Mouse (Mus musculus): ENCODE measurements around the gene Slc45a1.

Slc45a1 gene

DNA sequence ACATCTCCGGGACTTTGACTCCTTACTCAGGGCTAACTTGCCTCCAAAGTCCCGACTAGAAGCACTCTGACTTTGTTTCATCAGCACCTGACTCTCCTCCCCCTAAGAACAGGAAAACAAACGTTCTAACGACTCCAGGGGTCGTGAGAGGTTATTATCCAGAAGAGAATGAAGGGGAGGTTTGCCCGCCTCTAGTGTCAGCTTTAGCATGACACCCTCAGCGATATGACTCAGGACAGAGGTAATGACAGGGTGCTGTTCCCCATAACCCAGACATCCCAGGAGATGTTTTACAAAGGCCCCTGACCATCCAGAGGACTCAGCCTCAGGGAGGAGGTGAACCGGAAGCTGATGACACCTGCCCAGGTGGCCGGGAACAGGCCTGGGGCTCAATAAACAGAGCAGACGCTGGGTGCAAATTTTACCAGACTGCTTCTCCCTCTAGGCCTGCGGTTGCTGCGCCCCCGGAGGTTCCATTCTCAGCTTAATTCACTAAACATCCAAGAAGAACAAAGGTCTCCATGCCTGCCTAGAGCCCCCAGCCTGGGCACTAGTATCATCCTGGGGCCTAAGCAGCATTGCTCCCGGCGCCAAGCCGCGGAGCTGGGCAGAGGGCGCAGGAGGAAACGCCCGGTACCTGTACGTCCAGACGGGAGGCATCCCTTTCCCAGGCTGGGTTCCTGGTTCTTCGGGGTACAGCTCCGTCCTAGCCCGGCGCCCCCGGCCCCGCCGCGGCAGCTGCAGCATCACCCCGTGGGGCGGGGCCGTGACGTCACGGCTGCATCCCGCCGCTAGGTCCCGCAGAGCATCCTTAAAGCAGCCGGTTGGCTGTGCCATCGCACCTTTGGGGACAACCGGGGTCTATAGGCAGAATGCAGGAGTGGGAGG, at the start of gene Slc45a1:
Slc45a1 (minus strand) TSS at position 785 of the 888 bp plus-strand sequence.
- in situ Hi-C loops (cut with MboI), result loop anchor here (10.0 kb wide), 1 partner anchor 243 kb away; no protein-coding TSS in a partner anchor

DNA sequence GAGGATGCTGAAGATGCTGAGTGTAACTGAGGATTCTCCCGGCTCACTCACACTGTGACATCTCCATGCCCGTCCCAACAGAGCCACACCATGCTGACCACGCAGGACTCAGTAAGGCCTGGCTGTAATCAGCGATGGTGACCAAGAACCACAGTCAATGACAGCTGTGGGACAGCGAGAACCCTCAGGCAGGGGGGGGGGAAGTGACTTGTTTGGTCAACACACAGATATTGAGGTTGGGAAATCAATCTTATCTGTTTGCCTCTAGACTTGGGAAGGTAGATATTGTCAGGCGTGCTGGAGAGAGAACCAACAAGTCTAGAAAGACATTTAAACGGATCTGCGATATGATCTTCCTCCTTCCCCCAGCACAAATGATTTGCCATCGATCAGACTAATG, 48.9 kb upstream of the Slc45a1 start:
- in situ Hi-C loops (cut with MboI), result no loop called here

DNA sequence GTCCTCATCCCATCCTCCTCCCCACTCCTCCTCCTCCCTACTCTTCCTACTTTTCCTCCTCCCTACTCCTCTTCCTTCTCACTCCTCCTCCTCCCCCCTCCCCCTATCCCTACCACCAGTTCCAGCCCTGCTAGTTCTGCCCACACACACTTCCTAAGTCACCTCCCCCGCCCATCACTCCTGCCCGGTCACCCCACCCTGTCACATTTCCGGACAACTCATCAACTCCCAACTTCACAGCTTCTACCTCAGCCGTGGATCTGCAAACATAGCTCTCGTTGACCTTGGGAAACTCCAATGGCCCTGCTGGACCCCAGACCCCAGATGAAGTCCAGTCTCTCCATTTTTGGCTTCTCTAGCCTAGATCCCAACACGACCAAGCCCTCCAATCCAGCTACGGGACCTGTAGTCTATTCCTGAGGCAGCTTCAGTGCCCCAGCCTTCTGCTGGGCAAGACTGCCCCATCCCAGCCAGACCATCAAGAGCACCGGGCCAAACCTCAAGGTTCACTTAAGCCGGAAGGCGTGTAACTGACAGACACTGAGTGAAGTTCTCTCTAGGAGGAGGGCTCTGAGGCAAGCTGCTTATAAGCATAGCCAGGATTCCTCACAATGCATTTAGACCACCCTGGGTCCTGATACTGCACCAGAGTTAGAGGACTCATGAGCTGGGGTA, 42.6 kb upstream of the Slc45a1 start:
- in situ Hi-C loops (cut with MboI), result no loop called here

DNA sequence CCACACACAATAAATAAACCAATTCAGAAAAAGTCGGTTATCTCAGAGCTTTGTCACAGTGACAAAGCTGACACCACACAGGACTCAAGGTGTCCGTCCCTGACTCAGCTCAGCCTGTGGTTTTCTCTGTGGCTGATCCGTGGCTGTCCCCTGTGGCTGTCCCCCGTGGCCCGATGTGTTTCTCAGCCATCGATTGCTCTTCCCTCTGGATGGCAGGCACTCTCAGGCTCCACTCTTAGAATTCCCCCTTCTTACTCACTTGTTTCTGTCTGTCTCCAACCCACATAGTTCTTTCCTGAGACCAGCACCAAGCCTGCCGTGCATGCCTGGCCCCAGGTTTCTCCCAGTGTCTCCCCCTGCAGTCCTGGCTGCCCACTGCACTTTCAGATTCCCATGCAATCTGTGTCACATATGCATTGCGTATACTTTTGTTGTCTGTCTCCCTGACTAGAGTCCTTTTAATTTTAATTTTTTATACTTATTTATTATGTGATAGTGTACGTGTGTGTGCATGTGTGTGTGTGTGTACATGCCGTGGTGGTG, 41.0 kb upstream of the Slc45a1 start:
- in situ Hi-C loops (cut with MboI), result no loop called here

DNA sequence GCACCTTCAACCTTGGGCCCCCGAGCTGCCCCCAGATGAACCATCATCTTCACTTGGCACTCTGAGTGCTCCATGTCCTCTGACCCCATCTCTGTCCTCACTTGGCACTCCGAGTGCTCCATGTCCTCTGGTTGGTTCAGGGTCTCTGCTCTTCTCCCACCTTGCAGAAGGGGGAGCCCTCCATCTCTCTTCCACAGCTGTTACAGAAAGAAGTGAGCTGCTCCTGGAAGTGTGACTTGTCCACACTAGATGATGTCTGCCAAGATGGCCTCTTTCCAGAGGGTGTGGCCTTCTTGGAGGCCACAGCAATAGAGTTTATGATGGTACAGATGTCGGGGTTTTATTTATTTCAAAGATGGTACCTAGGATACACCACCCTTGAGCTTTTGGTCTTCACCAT, 38.8 kb upstream of the Slc45a1 start:
- in situ Hi-C loops (cut with MboI), result no loop called here

DNA sequence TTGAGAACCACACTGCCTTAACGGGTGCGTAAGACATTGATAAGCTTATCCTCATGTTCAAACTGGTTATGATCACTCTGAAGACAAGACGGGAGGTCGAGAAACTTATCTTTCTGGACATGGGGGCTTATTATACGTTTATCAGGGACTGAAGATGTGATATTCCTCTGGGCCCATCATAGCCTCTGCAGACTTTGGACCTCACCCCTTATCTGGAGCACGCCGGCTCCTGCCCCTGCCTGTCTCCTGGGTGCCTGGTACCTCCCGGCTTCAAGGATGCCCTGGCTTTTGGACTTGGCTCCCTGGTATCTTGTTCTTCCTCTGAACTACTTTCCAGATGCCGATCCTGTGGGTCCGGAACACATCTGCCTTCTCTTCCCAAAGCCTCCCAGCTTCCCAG, 37.6 kb upstream of the Slc45a1 start:
- in situ Hi-C loops (cut with MboI), result no loop called here

DNA sequence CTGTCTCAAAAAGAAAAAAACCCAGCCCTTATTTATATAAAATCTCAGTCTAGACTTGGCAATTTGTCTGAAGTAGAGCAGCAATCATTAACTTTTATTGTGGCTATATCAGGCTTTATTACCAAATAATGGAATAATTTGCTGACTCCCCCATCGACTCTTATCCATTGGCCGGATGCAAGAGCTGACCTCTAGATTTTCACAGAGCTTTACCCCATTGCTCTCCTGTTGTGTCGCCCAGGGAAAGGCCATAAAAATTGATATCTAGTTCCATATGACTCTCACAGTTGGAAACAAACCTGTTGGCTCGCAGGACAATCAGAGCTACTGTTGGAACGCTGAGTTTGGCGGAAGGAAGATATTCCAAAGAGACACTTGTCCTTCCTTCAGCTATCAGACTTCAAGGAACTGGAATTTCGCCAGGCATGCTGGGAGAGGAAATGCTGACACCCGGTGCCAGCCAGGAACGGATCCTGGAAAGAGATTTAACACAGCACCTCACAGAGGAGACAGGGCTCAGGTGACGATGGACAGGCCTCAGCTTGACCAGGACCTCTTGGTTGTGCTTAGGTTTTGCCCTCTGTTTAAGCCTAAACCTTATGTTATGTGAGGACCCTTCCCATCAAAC, 35.3 kb upstream of the Slc45a1 start:
- in situ Hi-C loops (cut with MboI), result no loop called here

DNA sequence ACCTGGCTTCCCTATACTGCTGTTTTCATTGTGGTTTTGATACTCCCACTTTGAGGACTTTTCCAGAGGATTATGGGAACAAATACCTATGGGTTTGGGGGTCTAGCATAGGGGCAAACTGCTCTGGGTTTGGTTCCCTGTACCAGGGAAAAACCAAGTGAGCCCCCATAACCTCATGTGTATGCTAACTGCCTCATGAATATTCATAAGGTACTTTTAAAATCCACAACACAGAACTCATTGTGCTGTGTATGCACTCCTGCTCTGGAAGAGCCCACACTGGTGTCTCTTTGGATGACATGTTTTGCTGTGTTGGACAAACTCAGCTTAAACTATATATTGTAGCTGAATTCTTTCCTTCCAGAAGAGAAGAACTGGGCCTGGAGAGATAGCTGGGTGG, 34.6 kb upstream of the Slc45a1 start:
- in situ Hi-C loops (cut with MboI), result no loop called here

DNA sequence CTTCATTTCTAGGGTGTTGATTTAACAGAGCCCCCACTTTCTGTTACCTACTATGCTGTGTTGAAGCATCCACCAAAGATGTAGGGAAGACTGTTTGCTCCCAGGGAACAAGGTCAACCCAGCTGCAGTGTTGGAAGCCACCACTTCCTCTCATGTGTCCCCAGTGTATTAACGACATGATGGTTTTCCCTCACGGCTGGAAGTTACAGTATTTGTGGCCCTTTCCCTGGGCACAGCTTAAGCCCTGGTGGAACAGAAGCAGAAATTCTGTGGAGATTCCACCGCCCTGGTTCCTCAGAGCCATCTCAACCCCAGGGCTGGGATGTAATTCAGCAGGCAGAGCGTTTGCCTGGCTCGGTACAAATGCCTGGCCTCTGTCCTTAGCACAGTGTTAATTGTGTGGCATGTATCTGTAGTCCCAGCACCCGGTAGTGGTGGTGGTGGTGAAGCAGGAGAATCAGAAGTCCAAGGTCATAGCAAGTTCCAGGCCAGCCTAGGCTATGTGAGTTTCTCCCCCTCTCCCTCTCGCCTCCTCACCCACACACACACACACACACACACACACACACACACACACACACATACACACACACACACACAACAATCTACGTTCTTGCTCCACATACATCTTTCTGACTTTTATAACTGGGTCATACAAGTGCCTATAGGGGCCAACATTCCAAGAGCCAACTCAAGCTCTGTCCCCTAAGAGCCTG, 34.0 kb upstream of the Slc45a1 start:
- in situ Hi-C loops (cut with MboI), result no loop called here

DNA sequence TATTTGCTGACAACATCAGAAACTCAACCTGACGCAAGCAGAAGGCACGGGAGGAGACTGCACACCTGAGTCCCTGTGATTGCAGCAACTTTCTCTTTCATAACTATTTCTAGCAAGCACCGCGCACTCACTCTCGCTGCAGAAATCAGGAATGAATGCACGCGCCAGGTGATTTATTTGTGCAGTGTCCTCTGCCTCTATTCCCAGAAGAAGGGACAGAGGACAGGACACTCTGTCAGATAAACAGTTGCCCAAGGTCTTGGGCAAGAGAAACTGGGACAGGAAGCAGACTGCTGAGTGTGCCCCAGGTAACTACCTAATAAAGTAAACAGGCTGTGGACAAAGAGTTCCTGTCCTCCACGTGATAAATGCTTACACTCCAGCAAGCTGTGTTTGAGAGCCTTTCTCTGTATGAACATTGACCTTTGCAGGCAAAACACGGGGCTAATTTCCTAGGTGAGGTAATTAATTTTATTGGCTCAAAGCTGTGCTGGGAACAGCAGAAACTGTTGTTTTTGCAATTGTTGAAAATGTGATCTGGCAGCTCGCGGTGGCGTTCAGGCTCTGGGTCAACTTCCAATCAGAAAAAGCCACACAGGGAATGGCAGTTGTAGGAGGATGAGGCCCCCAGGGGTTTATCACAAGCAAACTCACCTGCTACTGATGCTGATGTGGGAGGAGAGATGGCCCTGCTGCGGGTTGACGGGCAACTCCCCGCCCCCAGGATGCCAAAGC, 33.2 kb upstream of the Slc45a1 start:
- in situ Hi-C loops (cut with MboI), result no loop called here

DNA sequence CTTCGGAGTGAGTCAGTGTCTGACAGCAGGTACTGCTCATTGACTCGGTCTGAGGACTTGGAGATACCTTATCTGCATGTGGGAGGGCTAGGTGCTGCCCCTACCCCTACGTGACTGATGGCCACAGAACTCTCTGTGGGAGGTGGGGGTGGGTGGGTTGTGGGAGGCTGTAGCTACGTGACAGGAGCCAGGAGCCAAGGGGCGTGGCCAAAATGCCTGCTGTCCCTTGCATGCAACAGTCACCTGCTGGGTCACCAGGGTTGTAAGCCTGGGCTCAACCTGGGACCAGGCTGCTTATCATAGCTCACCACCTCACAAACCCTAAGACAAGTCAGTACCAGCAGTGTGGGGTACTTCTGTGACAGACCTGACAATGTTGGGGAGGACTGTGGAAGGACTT, 28.4 kb upstream of the Slc45a1 start:
- in situ Hi-C loops (cut with MboI), result no loop called here

DNA sequence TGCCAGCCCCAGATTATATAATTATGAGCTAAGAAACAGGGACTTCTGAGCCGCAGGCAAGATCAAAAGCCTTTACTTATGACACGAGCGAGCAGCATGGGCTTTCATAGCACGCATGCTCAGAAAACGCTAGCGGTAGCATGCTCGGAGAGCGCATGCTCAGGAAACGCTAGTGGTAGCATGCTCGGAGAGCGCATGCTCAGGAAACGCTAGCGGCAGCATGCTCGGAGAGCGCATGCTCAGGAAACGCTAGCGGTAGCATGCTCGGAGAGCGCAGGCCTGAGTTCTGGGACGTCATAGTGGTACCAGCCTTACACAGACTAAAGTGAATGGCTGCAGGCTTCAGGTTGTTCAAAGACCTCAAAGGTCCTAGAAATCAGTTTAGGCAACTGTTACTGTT, 26.8 kb upstream of the Slc45a1 start:
- in situ Hi-C loops (cut with MboI), result no loop called here

DNA sequence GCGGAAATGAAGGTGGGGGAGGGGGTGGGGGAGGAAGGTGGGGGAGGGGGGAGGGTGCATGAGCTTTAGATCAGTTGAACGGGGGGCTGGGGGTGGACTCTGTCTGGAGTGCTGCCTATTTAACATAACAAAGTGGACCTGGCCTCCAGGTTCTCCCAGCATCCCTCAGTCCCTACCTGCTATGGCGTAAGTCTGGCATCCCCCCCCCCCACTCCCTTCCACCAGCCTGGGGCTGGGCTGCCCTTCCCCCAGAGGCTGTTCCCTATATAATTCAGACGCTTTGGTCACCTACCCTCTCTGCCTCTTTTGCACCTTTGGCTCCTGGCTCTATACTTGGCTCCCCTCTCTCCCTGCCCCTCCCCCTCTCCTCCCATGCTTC, 25.9 kb upstream of the Slc45a1 start:
- in situ Hi-C loops (cut with MboI), result no loop called here

DNA sequence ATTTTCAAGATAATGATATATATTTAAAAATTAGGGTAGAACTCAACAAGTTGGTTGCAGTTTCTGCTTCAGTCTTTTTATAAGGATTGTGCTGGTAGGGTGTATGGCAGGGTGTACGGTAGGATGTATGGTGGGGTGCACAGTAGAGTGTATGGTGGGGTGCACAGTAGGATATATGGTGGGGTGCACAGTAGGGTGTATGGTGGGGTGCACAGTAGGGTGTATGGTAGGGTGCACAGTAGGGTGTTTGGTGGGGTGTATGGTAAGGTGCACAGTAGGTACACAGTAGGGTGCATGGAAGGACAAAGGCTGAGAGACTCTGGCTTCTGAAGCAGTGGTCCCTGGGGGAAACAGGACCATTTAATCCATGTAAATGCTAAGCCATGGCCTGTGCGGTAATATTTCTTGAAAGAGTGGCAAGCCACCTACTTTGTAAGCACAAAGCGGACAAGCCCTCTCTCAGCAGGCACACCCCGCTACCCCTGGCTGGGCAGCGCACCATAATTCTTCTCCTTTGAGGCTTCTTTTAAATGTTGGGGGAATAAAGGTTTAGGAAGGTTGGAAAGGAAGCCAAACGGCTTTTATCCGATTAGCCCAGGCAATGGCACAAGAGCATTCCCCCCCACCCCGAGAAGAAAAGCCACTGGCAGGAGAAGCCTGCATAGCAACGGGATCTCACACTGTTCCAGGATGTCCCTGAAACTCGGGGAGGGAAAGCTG, 25.3 kb upstream of the Slc45a1 start:
- in situ Hi-C loops (cut with MboI), result no loop called here

DNA sequence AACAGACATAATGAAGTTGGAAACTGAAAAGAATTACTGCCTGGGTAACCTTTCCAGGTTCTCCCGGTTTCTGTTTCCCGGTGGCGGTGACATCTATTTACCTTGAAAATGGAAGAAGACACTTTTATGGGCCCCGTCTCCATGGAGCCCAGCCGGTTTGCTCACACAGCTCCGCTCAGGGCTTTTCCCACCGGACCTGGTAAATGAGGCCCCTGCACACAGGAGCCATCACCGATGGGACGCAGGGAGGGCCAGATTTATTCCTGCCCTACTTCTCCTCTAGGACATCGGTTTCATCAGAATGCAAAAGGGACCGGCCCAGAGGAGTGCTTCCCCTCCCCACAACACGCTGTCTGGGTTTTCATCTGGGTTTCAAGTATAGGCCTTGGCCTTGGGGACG, 24.1 kb upstream of the Slc45a1 start:
- in situ Hi-C loops (cut with MboI), result no loop called here

DNA sequence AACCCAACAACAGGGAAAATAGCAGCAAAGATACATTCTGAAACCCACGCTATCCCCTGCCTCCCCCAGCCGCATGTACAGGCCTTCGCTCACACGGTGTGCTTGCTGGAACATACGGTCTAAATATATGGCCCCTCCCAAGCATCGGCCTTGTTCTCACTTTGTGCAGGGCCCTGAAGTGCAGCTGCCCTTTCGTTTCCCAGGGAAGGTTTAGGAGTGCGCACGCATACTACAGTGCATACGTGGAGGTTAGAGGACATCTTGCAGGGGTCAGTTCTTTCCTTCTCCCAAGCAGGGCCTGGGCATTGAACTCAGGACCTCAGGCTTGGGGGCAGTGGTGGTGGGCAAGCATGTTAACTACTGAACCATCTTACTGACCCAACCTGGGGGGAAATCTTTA, 23.3 kb upstream of the Slc45a1 start:
- in situ Hi-C loops (cut with MboI), result no loop called here

DNA sequence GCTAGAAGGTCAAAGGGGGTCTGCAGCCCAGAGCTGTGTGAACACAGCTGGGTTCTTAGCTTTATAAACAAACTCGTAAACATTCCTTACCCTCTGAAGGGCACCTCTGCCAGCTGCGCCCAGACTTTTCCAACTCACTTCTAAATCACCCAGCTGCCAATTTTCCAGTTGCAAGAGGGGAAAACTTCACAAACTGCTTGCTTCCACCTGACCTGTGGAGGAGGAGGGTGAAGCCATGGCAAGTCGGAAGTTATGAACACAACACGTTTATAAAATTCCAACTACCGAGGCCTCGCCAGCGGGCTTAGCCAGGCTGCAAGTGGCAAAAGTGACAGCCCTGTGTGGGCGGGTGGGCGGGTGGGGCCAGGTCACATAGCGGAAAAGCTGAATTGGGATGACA, 13.8 kb upstream of the Slc45a1 start:
- in situ Hi-C loops (cut with MboI), result no loop called here

DNA sequence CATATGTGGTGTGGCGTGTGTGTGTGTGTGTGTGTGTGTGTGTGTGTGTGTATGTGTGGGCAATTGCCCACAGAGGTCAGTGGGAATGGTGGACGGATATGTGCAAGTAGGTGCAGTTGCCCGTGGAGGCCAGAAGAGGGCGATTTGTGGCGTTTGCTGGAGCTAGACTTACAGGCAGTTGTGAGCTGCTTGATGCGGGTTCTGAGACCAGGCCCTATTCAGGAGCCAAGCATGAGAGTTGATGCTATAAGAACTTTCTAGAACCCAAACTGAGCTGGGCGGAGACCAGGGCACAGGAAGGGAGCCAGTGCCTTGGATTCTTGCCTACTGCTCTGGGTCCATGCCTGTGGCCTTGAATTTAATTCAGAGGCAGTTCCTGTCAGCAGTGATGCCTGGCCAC, 12.8 kb upstream of the Slc45a1 start:
- in situ Hi-C loops (cut with MboI), result no loop called here

DNA sequence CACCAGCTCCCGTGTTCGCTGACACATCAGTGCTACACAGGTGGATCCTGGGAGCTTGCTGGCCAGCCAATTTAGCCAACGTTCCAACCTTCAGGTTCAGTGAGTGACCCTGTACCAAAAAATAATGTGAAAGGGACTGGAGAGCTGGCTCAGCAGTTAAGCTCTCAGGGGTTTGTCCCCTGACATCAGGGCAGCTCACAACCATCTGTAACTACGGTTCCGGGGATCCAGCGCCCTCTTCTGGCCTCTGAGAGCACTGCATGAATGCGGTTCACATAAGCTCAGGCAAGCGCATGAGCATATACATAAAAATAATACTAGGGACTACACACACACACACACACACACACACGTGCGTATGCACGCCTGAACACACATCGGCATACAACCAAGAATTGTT, 11.2 kb upstream of the Slc45a1 start:
- in situ Hi-C loops (cut with MboI), result no loop called here

DNA sequence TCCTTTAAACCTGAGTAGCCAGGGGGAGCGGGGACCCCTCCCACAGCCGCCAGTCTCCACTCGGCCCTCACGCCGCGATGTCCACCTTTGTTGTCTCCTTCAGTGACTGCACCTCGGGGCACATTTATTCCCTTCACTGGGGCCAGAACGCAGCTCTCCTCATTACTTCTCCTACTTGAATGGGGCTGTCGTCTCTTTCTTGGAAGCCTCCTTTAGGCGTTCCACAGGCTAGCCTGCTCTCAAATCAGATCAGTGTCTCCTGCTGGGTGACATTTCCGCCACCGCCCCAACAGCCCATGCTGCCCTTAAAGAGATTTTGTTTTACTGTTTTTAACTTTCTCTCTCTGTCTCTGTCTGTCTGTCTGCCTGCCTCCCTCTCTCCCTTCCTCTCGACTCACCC, 9.9 kb upstream of the Slc45a1 start:
- in situ Hi-C loops (cut with MboI), result no loop called here
